Mouse (Mus musculus) urinary bladder, postnatal 14 days (tissue): ENCODE results near the gene Drosha.
"Not testable (repeated sequence)": the region's sequence is repeated elsewhere in the genome, so short reads cannot be mapped to it uniquely, and the experiment has no call there.

Source experiments
- DNase-seq: peaks from one replicate; pipeline ENCODE4 v3.0.0; 2021; ENCODE audit warnings: low spot score

Gene Drosha

GRCm38 (mm10) chr15:12885361-12885760 lies 60.7 kb downstream of the Drosha start:
- DNase-seq: no peak

- DNase-seq: no peak
These were observed 62.6 kb downstream of the Drosha start for GRCm38 (mm10) chr15:12887206-12887605.

GRCm38 (mm10) chr15:12888312-12888711 lies 63.7 kb downstream of the Drosha start:
- DNase-seq: no peak

- no peak for DNase-seq
These were observed 65.3 kb downstream of the Drosha start for GRCm38 (mm10) chr15:12889909-12890308.

GRCm38 (mm10) chr15:12895426-12895825 lies 70.8 kb downstream of the Drosha start:
- no peak for DNase-seq

- no peak for DNase-seq
These were observed 71.7 kb downstream of the Drosha start for GRCm38 (mm10) chr15:12896022-12897009.

GRCm38 (mm10) chr15:12897831-12898230 lies 73.2 kb downstream of the Drosha start:
- DNase-seq: no peak

GRCm38 (mm10) chr15:12900428-12901196 lies 76.0 kb downstream of the Drosha start:
- no peak for DNase-seq

GRCm38 (mm10) chr15:12901197-12901570 lies 76.6 kb downstream of the Drosha start:
- DNase-seq: no peak

GRCm38 (mm10) chr15:12904442-12904841 lies 79.8 kb downstream of the Drosha start:
- no peak for DNase-seq

GRCm38 (mm10) chr15:12907962-12908719 lies 83.5 kb downstream of the Drosha start:
- DNase-seq: no peak

GRCm38 (mm10) chr15:12908720-12909028 lies 84.1 kb downstream of the Drosha start:
- DNase-seq: no peak

GRCm38 (mm10) chr15:12909171-12909570 lies 84.6 kb downstream of the Drosha start:
- DNase-seq: no peak

- no peak for DNase-seq
These were observed 86.5 kb downstream of the Drosha start for GRCm38 (mm10) chr15:12911082-12911481.

- no peak for DNase-seq
These were observed 91.8 kb downstream of the Drosha start for GRCm38 (mm10) chr15:12916314-12916815.

- DNase-seq: not testable (repeated sequence)
These were observed 94.8 kb downstream of the Drosha start for GRCm38 (mm10) chr15:12919326-12919966.

- no peak for DNase-seq
These were observed 95.6 kb downstream of the Drosha start for GRCm38 (mm10) chr15:12919967-12920870.

GRCm38 (mm10) chr15:12921901-12922300 lies 97.3 kb downstream of the Drosha start:
- no peak for DNase-seq

- DNase-seq: no peak
These were observed 99.2 kb downstream of the Drosha start for GRCm38 (mm10) chr15:12923826-12924225.

GRCm38 (mm10) chr15:12931481-12931880 lies 106.9 kb downstream of the Drosha start:
- no peak for DNase-seq
